Mouse (Mus musculus) left cerebral cortex, adult 18-20 months (tissue): ENCODE data around the gene Pbx3. TPM values are rescaled to one million over a fixed set of nuclear protein-coding genes. Genes with fewer than 3 reads are reported as not detected.

Experiments
- DNase-seq, 2 experiments: peaks; one replicate each; pipeline ENCODE4 v3.0.0; 2021 to 2022; ENCODE audit warnings: low spot score in 2 of 2, mixed read lengths in 1 of 2
- total RNA-seq, 2 experiments: library from RNA; stranded (reverse); gene quantifications; 2 replicates each; pipeline ENCODE4 v1.2.3; 2021

The Pbx3 gene
- total RNA-seq, 2 experiments from 2014 or later = 15.7 to 18.2 TPM

DNA sequence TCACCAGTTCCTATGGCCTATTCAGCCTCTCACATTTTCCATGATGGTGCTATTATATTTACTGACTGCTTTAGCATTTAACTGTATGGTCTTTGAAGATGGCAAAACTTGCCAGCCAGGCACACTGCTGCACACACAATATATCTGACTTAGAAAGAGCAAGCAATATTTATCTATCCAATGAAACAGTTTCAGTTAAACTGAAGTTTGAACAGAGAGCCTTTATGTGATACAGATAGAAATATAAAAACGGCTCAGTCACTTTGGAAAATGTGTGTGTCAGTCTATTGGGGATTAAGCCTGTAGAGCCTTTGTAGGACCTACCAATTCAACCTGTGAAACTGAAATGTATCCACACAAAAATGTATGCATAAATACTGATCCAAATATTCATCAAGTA is 74.3 kb downstream of the Pbx3 start:
- no peak for DNase-seq

DNA sequence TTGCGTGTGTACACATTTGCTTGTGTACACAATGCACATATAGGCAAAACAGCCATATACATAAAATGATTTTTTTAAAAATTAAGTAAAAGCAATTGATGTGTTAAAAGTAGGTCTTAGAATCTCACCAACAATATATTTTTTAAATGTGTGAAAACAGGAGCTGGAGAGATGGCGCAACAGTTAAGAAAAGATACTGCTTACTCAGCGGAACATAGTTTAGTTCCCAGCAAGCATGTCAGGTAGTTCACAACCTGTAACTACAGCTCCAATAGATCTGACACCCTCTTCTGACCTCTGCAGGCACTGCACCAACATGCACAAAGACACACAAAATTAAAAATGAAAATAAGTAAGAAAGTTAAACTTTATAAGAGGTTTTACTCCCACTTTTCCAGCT is 74.7 kb downstream of the Pbx3 start:
- DNase-seq = no peak

DNA sequence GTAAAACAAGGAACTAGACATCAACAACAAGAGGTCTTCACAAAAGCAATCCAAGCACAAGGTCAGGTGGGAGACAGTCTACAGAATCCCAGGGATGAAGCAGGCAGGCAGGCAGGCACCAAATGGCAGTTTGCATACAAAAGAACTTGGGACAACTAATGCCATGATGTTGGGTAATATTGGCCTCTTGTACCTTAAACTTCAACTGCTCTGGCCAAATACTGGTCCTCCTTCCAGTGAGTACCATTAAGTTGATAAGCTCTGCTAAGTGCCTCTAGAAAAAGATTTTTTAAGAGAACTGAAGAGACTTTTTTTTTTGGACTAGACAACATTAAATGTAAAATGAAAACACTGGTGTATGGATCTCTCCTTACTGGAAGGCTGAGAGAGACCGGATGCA is 83.2 kb downstream of the Pbx3 start:
- DNase-seq = no peak

DNA sequence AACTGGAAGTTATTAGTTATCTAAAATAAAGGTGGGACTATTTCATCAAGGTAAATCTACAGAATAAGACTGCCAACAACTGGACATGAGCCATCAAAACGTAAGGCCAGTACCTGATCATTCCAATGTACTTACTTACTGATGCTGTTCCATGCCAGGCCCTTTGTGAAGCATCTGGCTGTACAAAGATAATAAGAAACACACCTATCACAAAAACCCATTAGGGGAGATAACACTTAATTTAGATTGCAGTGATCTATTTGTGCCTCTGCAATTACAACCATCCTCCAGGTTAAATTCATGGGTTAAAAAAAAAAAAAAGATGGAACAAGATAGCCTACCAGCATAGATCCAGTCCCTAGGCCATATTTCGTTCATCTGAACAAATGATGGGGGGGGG is 88.7 kb downstream of the Pbx3 start:
- no peak for DNase-seq

DNA sequence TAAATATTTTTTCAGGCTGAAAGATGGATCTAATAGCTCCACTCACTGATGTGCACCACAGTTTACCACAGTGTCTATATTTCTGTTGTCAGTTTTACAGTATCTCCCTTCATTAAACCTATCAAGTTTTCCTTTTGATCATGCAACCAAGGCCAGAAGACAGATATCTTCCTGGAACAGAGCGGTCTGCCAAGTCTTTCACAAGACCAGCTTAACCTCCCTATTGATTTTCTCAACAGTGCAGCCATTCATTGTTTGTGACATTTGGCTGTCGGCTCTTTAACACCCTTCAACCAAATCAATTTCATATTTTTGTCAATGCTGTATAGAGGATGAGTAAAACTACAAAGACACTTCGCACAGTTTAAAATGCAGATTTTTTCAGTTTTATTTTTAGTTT is 91.9 kb downstream of the Pbx3 start:
- DNase-seq = no peak

DNA sequence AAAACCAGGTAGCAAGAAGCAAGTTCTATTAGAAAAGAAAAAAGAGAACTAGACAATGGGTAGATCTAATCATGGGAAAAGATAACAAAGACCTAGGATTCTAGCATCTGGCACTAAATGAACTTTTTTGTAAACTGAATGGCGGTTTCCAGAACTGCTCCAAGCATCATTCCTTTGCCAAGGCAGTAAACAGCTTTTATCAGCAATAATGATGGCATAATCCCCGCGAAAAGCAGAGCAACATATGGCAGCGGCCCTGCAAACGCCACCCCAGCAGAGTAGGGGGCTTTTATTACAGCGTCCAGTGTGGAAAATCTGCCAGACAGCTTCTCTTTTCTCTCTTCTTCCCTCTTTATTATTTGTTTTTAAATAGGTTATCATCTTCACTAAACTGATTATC is 93.2 kb downstream of the Pbx3 start:
- no peak for DNase-seq

DNA sequence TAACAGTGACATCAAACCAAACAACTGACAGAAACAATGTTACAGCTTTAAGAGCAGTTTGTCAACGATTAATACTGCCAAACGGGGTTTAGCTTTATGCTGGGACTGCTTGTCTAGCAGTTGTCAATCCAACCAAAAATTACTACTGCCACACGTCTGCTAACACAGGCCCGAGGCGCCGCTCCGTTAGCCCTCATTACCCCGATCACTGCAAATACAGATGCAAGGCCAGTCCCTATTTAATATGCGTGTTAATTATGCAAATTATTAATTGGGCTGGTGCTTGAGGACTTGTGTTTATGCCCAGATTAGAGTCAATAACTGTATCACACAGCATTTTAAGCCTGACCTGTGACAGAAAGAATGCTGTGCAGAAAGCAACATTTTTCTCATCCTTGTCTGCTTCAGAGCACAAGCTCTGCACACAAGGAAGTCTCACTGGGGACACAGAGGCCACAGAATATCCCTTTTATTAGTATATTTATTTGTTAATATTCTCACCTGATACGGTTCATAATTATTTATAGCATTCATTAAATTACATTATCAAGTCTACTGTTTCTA is 97.2 kb downstream of the Pbx3 start:
- DNase-seq = no peak

DNA sequence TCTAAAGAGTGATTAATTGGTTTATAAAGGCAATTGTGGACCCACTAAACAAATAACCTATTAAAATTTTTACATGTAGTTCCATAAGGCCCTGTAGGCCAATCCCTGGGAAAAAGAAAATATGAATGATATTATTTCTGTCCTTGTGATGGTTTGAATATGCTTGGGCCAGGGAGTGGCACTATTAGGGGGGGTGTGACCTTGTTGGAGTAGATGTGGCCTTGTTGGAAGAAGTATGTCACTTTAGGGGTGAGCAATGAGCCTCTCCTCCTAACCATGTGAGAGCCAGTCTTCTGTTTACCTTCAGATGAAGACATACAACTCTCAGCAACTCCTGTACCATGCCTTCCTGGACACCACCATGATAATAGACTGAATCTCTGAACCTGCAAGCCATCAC is 110.9 kb downstream of the Pbx3 start:
- DNase-seq = no peak

DNA sequence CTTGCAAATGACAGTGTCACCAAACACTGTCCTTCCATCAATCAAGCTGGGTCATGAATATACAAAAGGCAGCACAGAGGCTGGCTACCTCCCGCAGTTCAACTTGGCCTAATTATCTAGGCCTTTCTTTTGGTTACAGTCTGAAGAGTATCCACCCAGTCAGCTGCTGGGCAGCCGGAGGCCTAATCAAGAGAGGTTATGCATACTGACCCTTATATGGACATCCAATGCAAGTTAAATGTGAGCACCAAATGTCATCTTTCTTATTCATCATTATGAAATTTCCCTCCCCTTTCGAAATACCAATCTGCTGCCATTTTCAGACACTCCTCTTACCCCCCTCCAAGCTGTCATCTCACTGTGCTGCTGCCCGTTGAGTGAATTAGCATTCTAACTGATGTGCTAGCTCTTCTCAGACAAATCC is 112.3 kb downstream of the Pbx3 start:
- DNase-seq = no peak

DNA sequence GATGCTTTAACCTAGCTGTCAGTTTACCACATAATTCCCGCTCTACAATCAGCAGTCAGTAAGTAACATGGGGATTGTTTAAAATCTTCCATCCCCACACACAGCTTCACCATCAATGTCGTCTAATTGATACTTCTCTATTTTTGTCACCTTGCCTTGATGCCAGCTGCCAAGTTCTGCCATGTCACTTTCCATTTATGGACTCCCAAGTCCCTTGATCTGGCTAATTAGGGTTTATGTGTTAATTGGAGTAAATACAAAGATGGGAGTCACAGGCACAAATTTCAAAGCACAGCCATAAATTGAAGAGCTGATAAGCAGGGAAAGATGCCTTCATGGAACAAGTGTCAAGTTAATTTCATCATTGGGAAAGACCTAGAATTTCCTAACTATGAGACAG is 114.7 kb downstream of the Pbx3 start:
- DNase-seq = no peak

DNA sequence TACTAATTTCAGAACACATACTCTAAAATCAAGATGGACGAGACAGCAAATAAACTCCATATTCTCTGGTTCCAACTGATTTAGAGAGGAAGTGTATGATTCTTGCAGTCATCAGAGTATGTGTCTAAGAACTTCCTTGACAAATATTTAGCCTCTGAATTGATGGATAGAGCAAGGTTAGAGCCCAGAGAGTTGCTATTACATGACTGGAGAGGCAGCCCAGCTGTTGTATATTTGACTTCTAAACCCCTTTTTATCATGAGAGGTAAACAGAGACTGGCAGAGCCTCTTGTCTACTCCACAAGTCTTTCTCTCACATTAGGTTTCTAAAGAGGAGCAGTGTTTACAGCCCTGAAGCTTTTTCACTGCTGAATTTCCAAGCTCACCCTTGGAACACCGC is 115.3 kb downstream of the Pbx3 start:
- DNase-seq = no peak

DNA sequence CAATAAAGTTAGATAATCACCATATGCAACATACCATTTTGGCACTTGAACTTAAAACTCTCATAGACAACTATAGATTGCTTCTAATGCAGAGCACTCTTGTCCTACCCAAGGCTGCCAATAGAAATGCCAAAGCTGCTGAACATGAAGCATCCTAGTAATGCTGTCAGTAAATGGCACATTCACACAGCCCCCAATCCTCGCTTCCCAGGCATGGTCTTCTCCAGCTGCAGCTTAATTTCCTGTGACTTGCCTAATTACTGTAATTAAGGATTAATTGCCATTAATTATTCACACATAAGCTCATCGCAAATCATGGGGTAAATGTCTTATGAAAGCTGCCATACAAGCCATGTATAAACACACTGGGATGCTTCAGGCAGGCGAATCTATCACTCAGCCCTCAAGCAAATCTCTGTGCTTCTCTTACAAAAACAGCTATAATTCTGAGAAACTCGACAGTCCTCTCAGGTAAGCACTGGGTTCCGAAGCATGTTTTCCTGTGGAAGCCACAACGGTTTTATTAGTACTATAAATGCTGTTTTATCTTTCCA is 116.9 kb downstream of the Pbx3 start:
- no peak for DNase-seq

DNA sequence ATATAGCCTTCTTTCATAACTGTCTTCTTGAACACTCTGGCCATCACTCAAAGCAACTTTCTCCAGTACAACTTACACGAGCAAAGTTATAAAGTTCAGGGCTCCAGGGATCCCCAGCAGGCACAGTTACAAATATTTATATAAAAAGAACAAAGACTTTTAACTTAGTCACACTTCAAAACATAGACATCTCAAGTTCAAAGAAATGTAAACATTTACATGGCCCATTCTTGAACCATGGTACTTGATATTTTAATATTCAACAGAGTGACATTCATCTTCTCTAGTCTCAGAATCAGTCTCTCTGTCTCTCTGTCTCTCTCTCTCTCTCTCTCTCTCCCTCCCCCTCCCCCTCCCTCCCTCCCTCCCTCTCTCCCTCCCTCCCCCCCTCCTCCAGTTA is 119.3 kb downstream of the Pbx3 start:
- DNase-seq = no peak

DNA sequence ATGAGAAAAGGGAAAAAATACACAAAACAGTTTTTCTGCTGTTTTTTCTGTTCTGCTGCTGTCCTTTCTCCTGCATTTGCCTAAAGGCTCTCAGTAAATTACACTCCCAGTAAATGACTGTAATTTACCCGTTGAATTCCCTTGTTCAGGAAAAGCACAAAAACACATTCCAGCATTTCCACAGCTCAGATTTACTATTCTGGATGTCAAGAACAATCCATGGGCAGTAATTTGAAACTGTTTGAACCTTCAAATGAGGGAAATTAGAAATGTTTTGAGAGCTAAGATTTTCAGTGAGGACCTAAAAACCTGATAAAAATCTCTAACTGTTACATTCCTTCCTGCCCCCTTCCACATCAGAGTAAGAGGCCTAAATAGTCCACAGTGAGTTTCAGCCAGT is 119.8 kb downstream of the Pbx3 start:
- no peak for DNase-seq

DNA sequence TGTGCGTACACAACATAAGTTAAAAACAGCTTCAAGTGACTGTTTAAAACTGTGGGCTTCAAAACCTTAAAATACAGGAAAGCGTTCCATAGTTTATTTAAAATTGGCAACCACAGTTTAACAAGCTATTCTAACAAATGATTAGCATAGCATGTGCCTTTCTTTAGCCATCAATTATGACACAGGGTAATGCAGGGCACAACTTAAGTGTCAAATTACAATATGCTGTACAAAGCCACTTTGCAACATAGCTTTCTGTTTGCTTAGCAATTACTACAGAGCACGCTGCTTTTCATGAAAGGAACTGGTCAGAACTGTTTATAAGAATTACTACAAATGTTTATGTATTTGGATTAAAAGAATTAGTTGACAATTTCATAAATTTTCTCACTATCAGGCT is 120.7 kb downstream of the Pbx3 start:
- no peak for DNase-seq

DNA sequence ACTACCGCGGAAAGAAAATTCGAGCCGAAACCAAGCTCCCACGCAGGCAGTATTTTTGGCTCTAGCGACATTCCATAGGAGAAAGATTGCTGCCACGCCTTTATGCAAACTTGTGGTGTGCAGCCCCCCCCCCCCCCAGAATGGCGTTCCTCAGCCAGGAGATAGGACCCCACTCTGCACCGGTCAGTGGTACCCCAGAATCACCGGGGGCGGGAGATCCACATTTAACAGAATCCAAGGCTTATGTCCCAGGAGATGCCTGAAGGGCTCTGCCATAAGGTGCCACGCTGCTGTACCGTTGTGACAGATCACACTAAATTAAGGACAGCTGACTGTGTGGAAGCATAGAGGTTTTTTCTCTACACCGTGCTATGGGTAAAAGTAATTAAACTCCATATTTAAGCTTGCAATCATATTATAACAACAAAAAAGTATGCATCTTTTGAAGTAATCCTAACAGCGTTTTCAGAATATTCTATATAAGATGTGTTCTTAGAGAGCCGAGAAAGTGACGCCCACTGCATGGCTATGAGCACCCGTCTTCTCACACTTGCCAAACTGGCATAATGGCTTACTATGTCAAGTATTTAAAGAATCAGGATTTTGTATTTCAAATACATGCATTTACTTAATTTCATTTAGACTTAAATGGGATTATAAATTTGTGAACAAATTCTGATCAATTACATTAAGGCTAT is 122.8 kb downstream of the Pbx3 start:
- no peak for DNase-seq

DNA sequence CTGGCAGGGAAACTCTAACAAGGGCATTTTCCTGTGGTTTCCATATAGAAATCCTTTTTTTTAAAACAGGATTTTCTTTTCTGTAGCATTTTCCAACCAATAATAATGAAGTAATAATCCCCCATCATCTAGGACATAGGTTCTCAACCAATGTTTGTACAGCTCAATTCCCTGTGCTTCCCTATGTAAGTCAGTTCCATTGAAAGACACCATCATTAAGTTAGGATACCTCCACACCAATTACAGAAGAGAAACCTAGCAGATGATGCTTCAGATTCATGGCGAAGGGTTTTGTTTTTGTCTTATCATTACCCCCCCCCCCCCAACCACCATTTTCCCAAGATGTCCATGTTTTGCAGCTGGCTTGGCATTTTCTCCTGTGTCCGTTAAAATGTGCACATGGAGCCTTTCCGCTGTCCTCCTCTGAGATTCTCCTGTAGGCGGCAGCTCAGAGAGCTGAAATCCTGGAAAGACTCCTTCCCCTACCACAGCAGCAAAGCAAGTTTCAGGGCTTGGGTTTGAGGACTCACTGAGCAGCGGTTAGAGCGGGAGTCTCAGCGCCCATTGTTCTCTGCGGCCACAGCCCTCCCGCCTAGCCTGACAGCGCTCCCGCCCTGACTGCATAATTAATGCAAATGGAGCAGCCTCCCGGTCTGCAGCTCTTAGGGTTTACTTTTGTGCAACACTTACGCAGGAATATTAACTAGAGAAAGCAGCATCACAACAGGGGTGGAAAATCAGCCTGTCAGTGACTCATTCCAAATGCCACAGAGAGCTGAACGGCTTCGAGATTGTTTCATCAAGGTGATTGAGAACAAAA is 123.6 kb downstream of the Pbx3 start:
- peak; percentile 25 to 55 for DNase-seq

DNA sequence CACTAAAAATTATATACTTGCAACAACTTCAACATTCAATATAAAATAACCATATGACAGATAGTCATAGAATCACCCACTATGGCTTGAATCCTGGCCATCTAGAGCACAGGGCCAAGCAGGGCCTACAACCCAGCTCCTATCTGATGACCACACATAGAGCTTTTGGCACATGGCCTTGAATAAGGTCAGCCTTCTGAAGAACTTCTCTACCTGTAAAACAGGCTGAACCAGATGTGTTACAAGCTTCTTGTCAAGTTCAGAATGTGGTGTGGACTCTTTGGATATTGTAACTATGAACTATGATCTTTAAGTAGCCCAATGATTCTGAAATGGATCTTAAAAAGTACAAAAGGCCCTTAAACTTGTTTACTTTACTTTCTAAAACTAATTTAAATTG is 132.1 kb downstream of the Pbx3 start:
- no peak for DNase-seq

DNA sequence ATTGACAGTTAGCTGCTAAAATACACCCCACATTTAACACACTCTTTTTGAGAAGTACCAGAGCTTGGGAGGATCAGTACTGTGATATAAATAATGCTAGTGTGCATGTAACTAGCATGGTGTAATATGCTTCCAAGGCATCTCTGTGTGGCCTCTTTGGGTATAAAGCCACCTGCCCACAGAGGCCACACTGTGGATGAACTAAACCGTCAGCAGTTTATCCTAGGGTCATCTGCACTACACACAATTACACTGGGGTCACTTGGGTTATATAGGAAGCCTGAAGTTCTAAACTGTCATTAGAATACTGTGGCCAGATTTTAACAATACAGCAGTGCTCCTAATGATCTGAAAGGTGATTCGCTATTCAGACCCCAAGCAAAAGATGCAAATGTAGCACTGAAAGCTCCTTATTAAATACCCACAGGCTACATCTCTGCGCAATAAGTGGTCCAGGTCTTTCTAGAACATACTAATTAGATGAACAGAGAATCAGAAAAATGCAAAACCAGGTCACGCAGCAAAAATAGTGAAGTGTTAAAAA is 133.6 kb downstream of the Pbx3 start:
- DNase-seq = no peak

DNA sequence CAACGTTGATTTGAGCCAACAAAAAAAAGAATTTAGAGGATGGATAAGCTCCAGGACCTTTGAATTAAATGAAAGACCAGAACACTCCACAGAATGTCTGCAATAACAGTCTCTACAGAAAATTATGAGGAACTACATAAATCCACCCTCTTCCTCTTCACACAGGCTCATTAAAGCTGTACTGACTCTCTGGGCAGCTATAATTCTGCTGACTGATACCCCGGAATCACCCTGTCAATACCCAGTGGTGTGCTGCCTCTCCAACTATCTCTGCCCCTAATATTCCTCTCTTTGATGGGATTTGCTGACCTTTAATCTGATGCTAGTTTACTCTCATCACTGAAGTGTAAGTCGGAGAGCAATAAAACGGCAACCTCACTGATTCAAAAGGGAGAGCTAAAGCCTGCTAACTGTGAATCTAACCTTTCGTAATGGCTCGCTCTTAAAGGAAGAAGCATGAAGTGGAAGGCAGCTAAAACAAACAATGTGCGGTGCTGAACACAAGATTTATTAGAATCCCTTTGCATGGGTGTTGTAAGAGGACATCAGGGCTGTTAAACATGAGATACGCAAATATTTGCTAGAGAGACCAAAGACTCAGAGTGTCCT is 137.4 kb downstream of the Pbx3 start:
- no peak for DNase-seq

DNA sequence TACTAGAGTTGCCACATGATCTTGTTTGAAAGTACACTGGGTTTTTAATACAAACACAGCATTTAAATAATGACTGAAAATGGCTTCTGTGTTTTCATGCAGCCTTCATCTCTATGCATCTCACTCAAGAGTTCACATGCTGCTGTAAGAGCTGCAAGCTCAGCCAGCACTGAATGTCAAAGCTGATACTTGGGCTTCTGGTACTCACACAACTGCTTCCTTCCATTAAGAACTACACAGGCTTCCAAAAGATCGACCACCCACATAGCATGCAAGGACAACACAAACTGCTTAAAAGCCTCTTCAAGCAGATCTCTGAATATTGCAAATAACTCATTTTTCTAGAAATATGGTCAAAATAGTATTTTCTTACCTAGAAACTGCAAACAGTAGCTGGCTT is 138.7 kb downstream of the Pbx3 start:
- no peak for DNase-seq

DNA sequence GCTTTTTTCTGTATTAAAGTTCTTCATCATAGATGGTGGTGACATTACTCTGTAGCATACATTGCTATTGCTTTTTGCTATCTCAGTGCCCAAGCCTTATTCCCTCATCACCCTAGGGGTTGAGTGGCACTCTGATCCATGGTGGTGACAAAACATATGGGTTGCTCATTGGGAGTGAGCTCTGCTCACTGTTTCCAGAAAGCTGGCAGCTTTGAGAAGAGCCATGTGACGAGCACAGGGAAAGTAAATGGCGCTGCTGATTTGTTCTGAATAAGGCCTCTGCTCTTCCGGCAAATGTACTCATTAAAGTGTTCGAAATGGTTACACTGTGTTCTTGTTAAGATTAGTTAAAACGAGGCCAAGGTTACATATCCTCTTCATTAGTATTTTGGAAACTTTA is 139.7 kb downstream of the Pbx3 start:
- no peak for DNase-seq
